Mouse (Mus musculus): ENCODE data around the gene Fam117b. TPM values are rescaled to one million over a fixed set of nuclear protein-coding genes. Genes with fewer than 3 reads are reported as not detected.
A peak's percentile ranks its signal among the peaks of the same experiment; 100 is the strongest.

Fam117b gene
- polyA plus RNA-seq (2014; fragmentation: Nextera tagmentation; extraction: Ambion mirVana) = 58.6 and 63.3 TPM in 2 replicates

GRCm38 (mm10) chr1:59912413-59913157 lies at the start of gene Fam117b:
TSS of gene Fam117b (plus strand) at chr1:59913006.
- DNase-seq (ENCODE audit: low spot score) (peak; percentile 98), ATAC-seq (ENCODE audit: low FRiP score) (peak; percentile 97)
- Histone ChIP-seq H3K4me2 (replicated peaks) (peak within 1 kb of the TSS; percentile 83), H3K27ac (peak within 1 kb of the TSS; percentile 99), H3K4me1 (replicated peaks; ENCODE audit: control insufficient read depth, insufficient read depth, low read length) (peaks cover 27% of the 10 kb centered on the region), H3K4me3 (replicated peaks; ENCODE audit: low read length) (peak within 1 kb of the TSS; percentile 99), H3K36me3 (replicated peaks; ENCODE audit: control insufficient read depth, insufficient read depth) (no peaks in the 10 kb centered on the region), H3K9ac (peak within 1 kb of the TSS; percentile 99), H3K9me3 (ENCODE audit: control insufficient read depth, low read length) (no peaks in the 10 kb centered on the region), H3K27me3 (ENCODE audit: control insufficient read depth, insufficient read depth, low read length) (no peaks in the 10 kb centered on the region)
- under 1% methylated on average over 72 of the region's 72 CpGs for WGBS

- Histone ChIP-seq H3K9me3 (ENCODE audit: control insufficient read depth, low read length) (no peaks in the 10 kb centered on the region), H3K36me3 (replicated peaks; ENCODE audit: control insufficient read depth, insufficient read depth) (peaks cover 74% of the 10 kb centered on the region), H3K9ac (no peak overlapping the region), H3K27me3 (ENCODE audit: control insufficient read depth, insufficient read depth, low read length) (no peaks in the 10 kb centered on the region), H3K4me2 (replicated peaks) (no peak overlapping the region), H3K4me3 (replicated peaks; ENCODE audit: low read length) (no peak overlapping the region), H3K4me1 (replicated peaks; ENCODE audit: control insufficient read depth, insufficient read depth, low read length) (no peaks in the 10 kb centered on the region), H3K27ac (no peak overlapping the region)
- DNase-seq (ENCODE audit: low spot score) = no peak
- ATAC-seq (ENCODE audit: low FRiP score) = no peak
- WGBS = 91% methylated on average over 5 of the region's 5 CpGs
These were observed 44.8 kb upstream of the Fam117b start for GRCm38 (mm10) chr1:59868041-59868440.

- no peak for DNase-seq (ENCODE audit: low spot score)
These were observed 38.8 kb upstream of the Fam117b start for GRCm38 (mm10) chr1:59874023-59874422.

GRCm38 (mm10) chr1:59878098-59878497 lies 34.7 kb upstream of the Fam117b start:
- no peak overlapping the region for H3K4me2 ChIP-seq (replicated peaks)
- 95% methylated on average over 7 of the region's 7 CpGs for WGBS
- ATAC-seq (ENCODE audit: low FRiP score) (no peak), DNase-seq (ENCODE audit: low spot score) (no peak)
- no peak overlapping the region for H3K27ac ChIP-seq
- H3K27me3 ChIP-seq (ENCODE audit: control insufficient read depth, insufficient read depth, low read length) = no peaks in the 10 kb centered on the region
- no peaks in the 10 kb centered on the region for H3K9me3 ChIP-seq (ENCODE audit: control insufficient read depth, low read length)
- H3K4me1 ChIP-seq (replicated peaks; ENCODE audit: control insufficient read depth, insufficient read depth, low read length) = no peaks in the 10 kb centered on the region
- H3K4me3 ChIP-seq (replicated peaks; ENCODE audit: low read length) = no peak overlapping the region
- H3K36me3 ChIP-seq (replicated peaks; ENCODE audit: control insufficient read depth, insufficient read depth) = peaks cover 34% of the 10 kb centered on the region
- no peak overlapping the region for H3K9ac ChIP-seq

More at GRCm38 (mm10) chr1:59874023-59874422, 38.8 kb upstream of the Fam117b start:
- Histone ChIP-seq H3K4me2 (replicated peaks) (no peak overlapping the region), H3K4me3 (replicated peaks; ENCODE audit: low read length) (no peak overlapping the region), H3K36me3 (replicated peaks; ENCODE audit: control insufficient read depth, insufficient read depth) (peaks cover 43% of the 10 kb centered on the region), H3K27me3 (ENCODE audit: control insufficient read depth, insufficient read depth, low read length) (no peaks in the 10 kb centered on the region), H3K4me1 (replicated peaks; ENCODE audit: control insufficient read depth, insufficient read depth, low read length) (no peaks in the 10 kb centered on the region), H3K9ac (no peak overlapping the region), H3K27ac (no peak overlapping the region), H3K9me3 (ENCODE audit: control insufficient read depth, low read length) (no peaks in the 10 kb centered on the region)
- WGBS = 93% methylated on average over 3 of the region's 3 CpGs
- ATAC-seq (ENCODE audit: low FRiP score) = no peak

GRCm38 (mm10) chr1:59883349-59884134 lies 29.3 kb upstream of the Fam117b start:
- 32% methylated on average over 3 of the region's 3 CpGs for WGBS
- H3K27me3 ChIP-seq (ENCODE audit: control insufficient read depth, insufficient read depth, low read length) = no peaks in the 10 kb centered on the region
- peak; percentile 55; the same call in 1 of the 2 replicates for ATAC-seq (ENCODE audit: low FRiP score)

GRCm38 (mm10) chr1:59886899-59887298 lies 25.9 kb upstream of the Fam117b start:
- Histone ChIP-seq H3K27ac (no peak overlapping the region), H3K9me3 (ENCODE audit: control insufficient read depth, low read length) (no peaks in the 10 kb centered on the region), H3K27me3 (ENCODE audit: control insufficient read depth, insufficient read depth, low read length) (no peaks in the 10 kb centered on the region), H3K4me2 (replicated peaks) (no peak overlapping the region), H3K36me3 (replicated peaks; ENCODE audit: control insufficient read depth, insufficient read depth) (no peaks in the 10 kb centered on the region), H3K9ac (no peak overlapping the region), H3K4me3 (replicated peaks; ENCODE audit: low read length) (no peak overlapping the region), H3K4me1 (replicated peaks; ENCODE audit: control insufficient read depth, insufficient read depth, low read length) (no peaks in the 10 kb centered on the region)
- WGBS = 66% methylated on average over 4 of the region's 4 CpGs
- DNase-seq (ENCODE audit: low spot score) (no peak), ATAC-seq (ENCODE audit: low FRiP score) (no peak)

More at GRCm38 (mm10) chr1:59883349-59884134, 29.3 kb upstream of the Fam117b start:
- Histone ChIP-seq H3K9me3 (ENCODE audit: control insufficient read depth, low read length) (no peaks in the 10 kb centered on the region), H3K27ac (no peak overlapping the region), H3K4me2 (replicated peaks) (no peak overlapping the region), H3K4me3 (replicated peaks; ENCODE audit: low read length) (no peak overlapping the region), H3K36me3 (replicated peaks; ENCODE audit: control insufficient read depth, insufficient read depth) (peaks cover 17% of the 10 kb centered on the region), H3K4me1 (replicated peaks; ENCODE audit: control insufficient read depth, insufficient read depth, low read length) (no peaks in the 10 kb centered on the region), H3K9ac (no peak overlapping the region)
- peak; percentile 82 for DNase-seq (ENCODE audit: low spot score)

GRCm38 (mm10) chr1:59888018-59888417 lies 24.8 kb upstream of the Fam117b start:
- H3K27ac ChIP-seq = no peak overlapping the region
- no peak overlapping the region for H3K4me3 ChIP-seq (replicated peaks; ENCODE audit: low read length)
- 0 out of 2 replicates have a peak, but pooled peaks cover 3% of the 10 kb centered on the region for H3K9me3 ChIP-seq (ENCODE audit: control insufficient read depth, low read length)
- H3K9ac ChIP-seq = no peak overlapping the region
- no peak overlapping the region for H3K4me2 ChIP-seq (replicated peaks)
- H3K27me3 ChIP-seq (ENCODE audit: control insufficient read depth, insufficient read depth, low read length) = no peaks in the 10 kb centered on the region
- ATAC-seq (ENCODE audit: low FRiP score) (no peak), DNase-seq (ENCODE audit: low spot score) (no peak)
- no peaks in the 10 kb centered on the region for H3K36me3 ChIP-seq (replicated peaks; ENCODE audit: control insufficient read depth, insufficient read depth)
- H3K4me1 ChIP-seq (replicated peaks; ENCODE audit: control insufficient read depth, insufficient read depth, low read length) = no peaks in the 10 kb centered on the region

- no peaks in the 10 kb centered on the region for H3K27me3 ChIP-seq (ENCODE audit: control insufficient read depth, insufficient read depth, low read length)
- H3K4me2 ChIP-seq (replicated peaks) = no peak overlapping the region
- DNase-seq (ENCODE audit: low spot score) (no peak), ATAC-seq (ENCODE audit: low FRiP score) (no peak)
- H3K9me3 ChIP-seq (ENCODE audit: control insufficient read depth, low read length) = 0 out of 2 replicates have a peak, but pooled peaks cover 3% of the 10 kb centered on the region
- WGBS = 82% methylated on average over 4 of the region's 4 CpGs
- no peaks in the 10 kb centered on the region for H3K4me1 ChIP-seq (replicated peaks; ENCODE audit: control insufficient read depth, insufficient read depth, low read length)
- H3K4me3 ChIP-seq (replicated peaks; ENCODE audit: low read length) = no peak overlapping the region
- H3K9ac ChIP-seq = no peak overlapping the region
- no peak overlapping the region for H3K27ac ChIP-seq
- no peaks in the 10 kb centered on the region for H3K36me3 ChIP-seq (replicated peaks; ENCODE audit: control insufficient read depth, insufficient read depth)
These were observed 21.6 kb upstream of the Fam117b start for GRCm38 (mm10) chr1:59891185-59891584.

GRCm38 (mm10) chr1:59892777-59893176 lies 20.0 kb upstream of the Fam117b start:
- ATAC-seq (ENCODE audit: low FRiP score) (no peak), DNase-seq (ENCODE audit: low spot score) (no peak)
- 89% methylated on average over 8 of the region's 8 CpGs for WGBS
- 0 out of 2 replicates have a peak, but pooled peaks cover 3% of the 10 kb centered on the region for H3K9me3 ChIP-seq (ENCODE audit: control insufficient read depth, low read length)
- H3K36me3 ChIP-seq (replicated peaks; ENCODE audit: control insufficient read depth, insufficient read depth) = no peaks in the 10 kb centered on the region
- H3K4me1 ChIP-seq (replicated peaks; ENCODE audit: control insufficient read depth, insufficient read depth, low read length) = no peaks in the 10 kb centered on the region
- H3K27me3 ChIP-seq (ENCODE audit: control insufficient read depth, insufficient read depth, low read length) = no peaks in the 10 kb centered on the region
- no peak overlapping the region for H3K4me2 ChIP-seq (replicated peaks)
- no peak overlapping the region for H3K9ac ChIP-seq
- no peak overlapping the region for H3K4me3 ChIP-seq (replicated peaks; ENCODE audit: low read length)
- no peak overlapping the region for H3K27ac ChIP-seq
